14 mouse cellular contexts compared by ENCODE assay signal in genomic region chr2:91852446-91853191, GRCm38 (mm10).
A peak's percentile ranks its signal among the peaks of the same experiment; 100 is the strongest.
DNase-seq lines count a peak whose midpoint lies in the region; ATAC-seq lines count a peak whose summit lies in the region.
"Had no signal": no experiment of that assay in that cellular context is flagged by ENCODE, and none has a peak within 500 bp of the region (broad histone marks: within the 10 kb centered on the region; RNA-seq: fewer than 3 reads in every experiment).

No protein-coding gene starts in this region.

- WGBS in midbrain, embryonic 14.5 days = 1% methylated on average over 2 of the region's 2 CpGs

- peak; percentile 55; the same call in 1 of the 2 replicates for ATAC-seq in frontal cortex, adult (ENCODE audit: low TSS enrichment)
- ATAC-seq in cerebellum, adult (ENCODE audit: insufficient number of reproducible peaks, low FRiP score, low TSS enrichment) = peak; percentile 58; the same call in 1 of the 2 replicates
- ATAC-seq in midbrain, embryonic 14.5 days (ENCODE audit: low FRiP score, low TSS enrichment) = no peak

- no peaks in the 10 kb centered on the region for H3K27me3 ChIP-seq in midbrain, embryonic 14.5 days (ENCODE audit: control insufficient read depth, insufficient read depth, low read length)
- H3K27me3 ChIP-seq: liver, embryonic 15.5 days had no signal

- no peak overlapping the region for H3K4me2 ChIP-seq in midbrain, embryonic 14.5 days (ENCODE audit: low read length)
- H3K4me2 ChIP-seq: heart, embryonic 11.5 days; liver, embryonic 15.5 days had no signal

- no peak for DNase-seq in frontal cortex, adult 2 months (ENCODE audit: extremely low spot score in 1 of 2, low spot score in 1 of 2)
- DNase-seq in embryo, embryonic 10.5 days (ENCODE audit: low spot score) = peak; percentile 41
- peak; percentile 58 for DNase-seq in midbrain, embryonic 14.5 days
- DNase-seq in liver = no peak
- no peak for DNase-seq in right cerebral cortex, postnatal 36 days (ENCODE audit: low spot score in 2 of 2)
- DNase-seq in thymus, postnatal 14 days = no peak
- DNase-seq: adrenal gland, postnatal 10 days; kidney, postnatal 25 days; spleen, adult 18-20 months; thymus, adult 18-20 months had no signal

- H3K9ac ChIP-seq in midbrain, embryonic 14.5 days (replicated peaks; ENCODE audit: low read length) = no peak overlapping the region
- H3K9ac ChIP-seq: liver, embryonic 15.5 days had no signal

- peak overlapping the region; percentile 41 for H3K27ac ChIP-seq in midbrain, embryonic 14.5 days (replicated peaks; ENCODE audit: low read depth, low read length)
- H3K27ac ChIP-seq: liver, embryonic 15.5 days had no signal

- H3K36me3 ChIP-seq in midbrain, embryonic 14.5 days (ENCODE audit: control insufficient read depth, insufficient read depth, low read length) = no peaks in the 10 kb centered on the region
- H3K36me3 ChIP-seq: liver, embryonic 15.5 days had no signal

- no peak overlapping the region for H3K4me3 ChIP-seq in midbrain, embryonic 14.5 days (replicated peaks; ENCODE audit: low read depth, low read length)
- H3K4me3 ChIP-seq: liver, embryonic 15.5 days had no signal

- 0 out of 2 replicates have a peak, but pooled peaks cover 4% of the 10 kb centered on the region for H3K4me1 ChIP-seq in midbrain, embryonic 14.5 days (ENCODE audit: control insufficient read depth, insufficient read depth, low read length)
- H3K4me1 ChIP-seq: liver, embryonic 15.5 days had no signal

- no peaks in the 10 kb centered on the region for H3K9me3 ChIP-seq in midbrain, embryonic 14.5 days (ENCODE audit: control insufficient read depth, low read length)
- H3K9me3 ChIP-seq: liver, embryonic 15.5 days had no signal

Comparison
In these comparisons a context has a peak if more than half of its experiments do, and no peak if none do; other contexts are left out.
1. DNase-seq: peak in embryo, embryonic 10.5 days (single experiment) and midbrain, embryonic 14.5 days (single experiment); none in frontal cortex, adult 2 months (0 of 2), liver (single experiment), right cerebral cortex, postnatal 36 days (0 of 2) and thymus, postnatal 14 days (single experiment).